Mouse (Mus musculus) urinary bladder, adult 18-20 months (tissue): ENCODE data around the gene Aqp1.

Experiments used
- DNase-seq, 2 experiments: peaks; one replicate each; pipeline ENCODE4 v3.0.0; 2022; ENCODE audit warnings: low spot score in 2 of 2, mixed read lengths in 2 of 2

Gene Aqp1

GRCm38 (mm10) chr6:55356976-55357635 lies 20.9 kb downstream of the Aqp1 start:
- no peak for DNase-seq

GRCm38 (mm10) chr6:55357636-55358031 lies 21.4 kb downstream of the Aqp1 start:
- no peak for DNase-seq

DNA sequence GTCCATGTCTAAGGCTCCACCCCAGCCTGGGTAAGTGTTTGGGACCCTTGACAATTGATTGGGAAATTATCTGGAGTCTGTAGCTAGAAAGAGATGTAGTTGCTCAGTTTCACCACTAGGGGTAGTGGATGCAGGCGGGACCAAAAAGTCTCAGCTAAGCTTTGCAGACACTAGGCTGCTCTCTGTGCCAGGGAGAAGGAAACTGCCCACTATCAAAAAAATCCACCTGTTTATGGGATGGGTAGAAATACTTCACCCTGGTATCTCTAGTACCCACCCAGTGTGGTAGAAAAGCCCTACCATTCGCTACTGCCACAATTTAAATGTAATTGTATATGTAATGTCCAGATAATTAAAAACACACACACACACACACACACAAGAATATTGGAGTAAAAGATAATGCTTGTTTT lies 22.5 kb downstream of the Aqp1 start:
- DNase-seq, result no peak

DNA sequence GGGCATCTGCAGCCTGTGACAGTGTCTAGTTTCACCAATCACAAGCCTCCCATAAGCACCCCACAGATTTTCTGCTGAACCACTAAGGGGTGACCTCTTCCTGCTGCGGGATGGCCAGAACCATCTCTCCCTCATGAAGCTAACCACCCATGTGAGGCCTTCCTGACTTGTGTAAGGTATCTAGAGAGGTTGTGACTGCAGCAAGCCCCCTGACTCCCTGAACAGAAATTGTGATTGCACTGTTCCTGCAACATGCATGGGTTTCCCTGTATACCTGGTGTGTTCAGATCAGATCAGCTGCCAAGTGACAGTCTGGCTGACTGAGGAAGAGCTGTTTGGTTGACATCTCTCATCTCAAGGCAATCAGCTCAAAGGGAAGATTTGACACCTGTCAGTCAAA lies 26.4 kb downstream of the Aqp1 start:
- no peak for DNase-seq

DNA sequence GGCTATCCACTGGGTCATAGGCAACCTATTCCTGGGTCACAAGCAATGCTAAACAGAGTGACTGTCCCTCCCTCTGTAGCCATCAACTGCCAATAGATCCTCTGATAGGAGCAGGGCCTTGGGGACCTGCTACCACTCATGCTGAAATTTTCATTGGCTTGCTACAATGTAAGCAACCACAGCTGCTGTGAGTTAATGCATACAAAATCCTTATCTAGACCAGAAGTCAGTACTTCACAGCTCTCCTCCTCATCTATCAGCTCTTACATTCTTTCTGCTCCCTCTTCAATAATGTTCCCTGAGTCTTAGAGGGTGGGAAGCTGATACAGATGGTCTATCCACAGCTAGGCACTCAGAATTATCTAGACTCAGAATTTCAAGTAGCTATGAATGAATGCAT lies 30.9 kb downstream of the Aqp1 start:
- no peak for DNase-seq

DNA sequence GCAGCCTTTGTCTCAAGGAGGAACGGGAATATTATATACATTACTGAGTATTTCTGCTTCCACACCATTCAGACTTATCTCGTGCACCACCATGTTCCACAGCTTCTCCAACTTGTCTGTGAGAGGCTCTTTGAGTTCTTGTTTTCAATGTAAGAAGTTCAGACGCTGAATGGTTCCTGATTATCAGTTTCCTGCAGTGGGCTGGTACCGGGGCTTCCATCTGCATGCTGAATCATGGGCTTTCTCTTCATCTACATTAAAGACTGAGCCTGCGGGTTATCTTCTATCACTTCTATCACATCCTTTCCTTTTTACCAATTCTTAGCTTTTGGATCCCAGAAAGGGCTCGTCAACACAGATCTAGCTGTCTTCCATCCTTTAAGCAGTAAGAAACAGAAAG lies 34.6 kb downstream of the Aqp1 start:
- DNase-seq, result no peak

DNA sequence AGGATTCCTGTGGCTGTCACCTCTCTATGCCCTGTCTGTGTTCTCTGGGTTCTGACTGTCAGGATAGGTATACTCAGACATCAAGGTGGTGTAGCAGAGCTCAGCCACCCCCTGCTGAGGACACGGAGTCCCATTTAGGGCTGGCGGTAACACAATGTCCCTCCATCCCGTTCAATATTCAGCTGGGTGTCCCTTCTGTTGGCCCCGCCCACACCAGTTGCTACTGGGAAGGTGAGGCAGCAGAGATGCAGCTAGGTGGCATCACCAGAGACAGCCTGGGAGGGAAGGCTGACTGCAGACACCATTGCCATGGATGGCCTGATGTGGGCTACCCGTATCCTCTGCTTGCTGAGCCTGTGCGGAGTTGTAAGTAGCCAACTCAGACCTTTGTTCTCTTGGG lies 39.8 kb downstream of the Aqp1 start, which contains the start of gene Ghrhr:
Gene Ghrhr (plus strand): TSS at position 220 of the 400 bp plus-strand sequence.
- no peak for DNase-seq

DNA sequence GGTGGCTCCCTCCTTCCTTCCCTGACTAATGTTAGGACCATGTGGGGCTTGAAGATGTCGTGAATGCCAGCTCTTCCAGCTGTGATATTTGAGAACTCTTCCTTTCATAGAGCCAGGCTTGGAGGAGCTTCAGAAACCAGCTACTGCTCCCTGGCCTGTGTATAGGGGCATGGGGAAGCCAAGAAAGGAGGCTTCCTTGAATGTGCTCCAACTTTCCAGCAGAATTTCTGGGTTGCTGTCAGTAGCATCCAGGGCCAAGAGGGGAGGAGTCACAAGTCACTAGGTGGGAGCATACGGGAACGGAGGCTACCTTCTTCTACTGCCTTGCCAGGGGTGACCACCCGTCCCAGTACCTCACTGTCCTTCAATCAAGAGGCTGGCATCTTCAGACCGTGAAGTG lies 40.3 kb downstream of the Aqp1 start:
- no peak for DNase-seq

DNA sequence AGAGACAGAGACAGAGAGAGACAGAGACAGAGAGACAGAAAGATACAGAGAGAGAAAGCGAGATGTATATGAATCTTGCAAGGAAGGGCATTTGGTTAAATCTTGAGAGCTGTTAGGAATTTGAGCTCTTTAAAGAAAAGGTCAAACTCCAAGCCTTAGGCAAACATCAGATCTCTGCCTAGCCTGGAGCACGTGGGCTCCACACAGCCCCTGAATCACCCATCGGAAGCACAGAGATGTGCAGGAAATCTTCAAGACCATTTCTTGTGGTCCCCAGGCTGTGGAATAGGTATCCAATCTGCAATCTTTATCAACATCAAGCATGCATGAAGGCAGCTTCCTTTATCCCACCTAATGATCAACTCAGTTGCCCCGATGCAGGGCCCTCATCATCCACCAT lies 41.2 kb downstream of the Aqp1 start:
- no peak for DNase-seq

GRCm38 (mm10) chr6:55379641-55380335 lies 43.6 kb downstream of the Aqp1 start:
- no peak for DNase-seq

- DNase-seq, result no peak
Measured at GRCm38 (mm10) chr6:55381966-55382365, 45.7 kb downstream of the Aqp1 start.

- DNase-seq, result peak in 1 of 2 experiments; percentile 41
Measured at GRCm38 (mm10) chr6:55383897-55384296, 47.7 kb downstream of the Aqp1 start.

GRCm38 (mm10) chr6:55384356-55384951 lies 48.2 kb downstream of the Aqp1 start:
- no peak for DNase-seq

GRCm38 (mm10) chr6:55388546-55389169 lies 52.4 kb downstream of the Aqp1 start:
- DNase-seq, result no peak

DNA sequence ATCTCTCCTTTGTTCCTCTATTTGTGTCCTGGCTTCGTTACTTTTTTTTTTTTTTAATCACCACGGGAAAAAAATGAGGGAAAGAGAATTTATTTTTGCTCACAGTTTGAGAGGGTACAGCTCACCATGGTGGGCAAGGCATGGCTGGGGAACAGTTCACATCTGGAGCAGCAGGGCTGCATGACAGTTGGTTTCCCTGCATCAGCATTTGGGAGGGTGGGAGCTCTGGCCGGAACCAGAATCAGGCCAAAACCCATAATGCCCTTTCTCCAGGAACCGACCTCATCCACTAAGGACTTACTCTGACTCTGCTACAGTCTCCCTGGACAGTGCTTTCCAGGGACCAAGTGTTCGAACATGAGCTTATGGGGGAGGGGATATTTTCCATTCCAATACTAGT lies 53.1 kb downstream of the Aqp1 start:
- DNase-seq, result no peak

DNA sequence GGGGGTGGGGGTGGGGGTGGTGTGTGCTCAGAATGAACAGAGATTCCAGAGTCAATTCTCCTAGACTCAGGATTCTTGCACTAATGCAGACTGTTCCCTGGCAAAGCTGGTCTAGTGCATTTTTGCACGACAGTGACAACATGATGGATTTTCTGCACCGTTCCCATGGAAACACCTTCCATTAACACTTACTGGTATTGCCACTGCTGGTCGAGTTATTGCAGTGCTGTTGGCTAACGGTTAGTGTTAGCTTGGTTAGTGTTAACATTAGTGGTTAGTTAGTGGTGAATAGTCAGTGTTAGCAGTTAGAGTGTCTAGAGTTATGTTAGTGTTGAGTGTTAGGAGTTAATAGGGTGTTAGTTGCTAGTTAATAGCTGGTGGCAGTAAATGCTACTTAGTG lies 55.6 kb downstream of the Aqp1 start:
- DNase-seq, result no peak

GRCm38 (mm10) chr6:55392453-55392852 lies 56.2 kb downstream of the Aqp1 start:
- peak in 1 of 2 experiments; percentile 63 for DNase-seq

DNA sequence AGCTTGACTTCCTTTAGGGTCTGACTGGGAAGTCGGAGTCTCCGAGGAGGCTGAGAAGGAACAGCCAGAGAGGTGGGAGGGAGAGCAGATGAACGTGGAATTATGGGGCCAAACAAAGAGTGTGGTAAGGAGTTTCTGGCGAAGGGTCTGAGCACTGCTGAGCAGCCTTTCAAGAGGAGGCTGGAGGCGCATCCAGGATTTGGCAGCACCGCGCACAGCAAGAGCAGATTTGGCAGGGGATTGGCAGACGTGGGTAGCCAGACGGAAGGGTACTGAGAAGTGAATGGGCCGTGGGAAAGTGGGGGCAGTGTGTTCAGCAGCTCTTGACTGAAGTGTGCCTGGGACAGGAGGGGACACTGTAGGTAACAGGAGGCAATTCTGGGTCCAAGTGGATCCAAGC lies 58.6 kb downstream of the Aqp1 start:
- no peak for DNase-seq

GRCm38 (mm10) chr6:55396176-55396575 lies 59.9 kb downstream of the Aqp1 start:
- DNase-seq, result peak in 1 of 2 experiments; percentile 39

DNA sequence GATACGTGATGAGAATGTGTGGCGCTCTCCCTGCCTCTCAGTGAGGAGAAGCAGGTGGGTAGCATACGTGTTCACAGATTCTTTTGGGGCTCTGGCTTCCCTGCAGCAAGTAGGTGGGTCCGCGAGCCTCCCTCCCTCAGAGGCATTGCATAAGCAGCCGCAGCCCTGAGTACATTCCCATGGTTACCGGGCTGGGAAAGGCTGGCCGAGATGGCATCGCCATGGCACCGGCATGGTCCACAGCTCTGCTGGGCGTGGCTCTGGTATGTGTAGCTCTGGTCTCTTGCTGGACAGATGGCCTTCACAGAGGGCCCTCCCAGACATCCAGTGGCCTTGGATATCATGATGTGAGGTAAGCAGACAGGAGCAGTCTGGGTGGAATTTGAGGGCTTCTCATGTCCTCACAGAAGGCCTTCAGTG lies 60.4 kb downstream of the Aqp1 start:
- DNase-seq, result peak in 1 of 2 experiments; percentile 34
